Mouse (Mus musculus) liver, embryonic 12.5 days (tissue): ENCODE results near the gene Mta1. TPM values are rescaled to one million over a fixed set of nuclear protein-coding genes. Genes with fewer than 3 reads are reported as not detected.

Experiments
- ATAC-seq: fragments of 200-750 bp; cut with Nextera tagmentation; 2 replicates; pipeline ENCODE4 v1.8.0; 2017; ENCODE audit warnings: moderate number of reproducible peaks, mild to moderate bottlenecking, moderate library complexity
- H3K27ac ChIP-seq: fragments of 300-500 bp; sonication (generic); 2 replicates; pipeline ENCODE4 v1.5.1; 2016; ENCODE audit warnings: mild to moderate bottlenecking
- H3K27me3 ChIP-seq: fragments of 300-500 bp; sonication (generic); replicated peaks from 2 replicates; pipeline ENCODE4 v1.6.1; 2016; ENCODE audit warnings: mild to moderate bottlenecking, moderate library complexity
- H3K36me3 ChIP-seq: fragments of 300-500 bp; sonication (generic); 2 replicates; pipeline ENCODE4 v1.6.1; 2016; ENCODE audit warnings: mild to moderate bottlenecking, moderate library complexity
- H3K4me1 ChIP-seq: fragments of 300-500 bp; sonication (generic); 2 replicates; pipeline ENCODE4 v1.6.1; 2016
- H3K4me2 ChIP-seq: fragments of 300-500 bp; sonication (generic); 2 replicates; pipeline ENCODE4 v1.6.1; 2016; ENCODE audit warnings: mild to moderate bottlenecking, moderate library complexity
- H3K4me3 ChIP-seq: fragments of 300-500 bp; sonication (generic); 2 replicates; pipeline ENCODE4 v1.5.1; 2016; ENCODE audit warnings: mild to moderate bottlenecking, moderate library complexity
- H3K9ac ChIP-seq: fragments of 300-500 bp; sonication (generic); 2 replicates; pipeline ENCODE4 v1.6.1; 2016; ENCODE audit warnings: mild to moderate bottlenecking, moderate library complexity
- H3K9me3 ChIP-seq: fragments of 300-500 bp; sonication (generic); replicated peaks from 2 replicates; pipeline ENCODE4 v1.6.1; 2016; ENCODE audit warnings: mild to moderate bottlenecking, moderate library complexity
- WGBS: fragments of 180-500 bp; shearing (Covaris S2); methylation state at CpG from one replicate; pipeline ENCODE4 v1.1.7; 2016; ENCODE audit not compliant: insufficient replicate concordance; 5-methylcytosine and 5-hydroxymethylcytosine counted together
- polyA plus RNA-seq: library from polyadenylated mRNA; unstranded; fragments of >200 nt; fragmentation: Nextera tagmentation; extraction: Ambion mirVana; gene quantifications from 2 replicates; pipeline ENCODE4 v1.2.1, GENCODE M21; 2016

Mta1 gene
- polyA plus RNA-seq, 1 experiment from 2014 or later: 7.7 TPM

GRCm38 (mm10) chr12:113137260-113138213 lies 39.5 kb downstream of the Mta1 start:
- no peak overlapping the region for H3K4me2 ChIP-seq
- H3K27ac ChIP-seq: no peak overlapping the region
- H3K36me3 ChIP-seq: peaks cover 64% of the 10 kb centered on the region
- WGBS: 72% methylated on average over 18 of the region's 18 CpGs
- H3K9me3 ChIP-seq: no peaks in the 10 kb centered on the region
- ATAC-seq: no peak
- H3K27me3 ChIP-seq: peaks cover 27% of the 10 kb centered on the region
- no peak overlapping the region for H3K4me3 ChIP-seq
- H3K9ac ChIP-seq: no peak overlapping the region
- H3K4me1 ChIP-seq: peaks cover 40% of the 10 kb centered on the region

DNA sequence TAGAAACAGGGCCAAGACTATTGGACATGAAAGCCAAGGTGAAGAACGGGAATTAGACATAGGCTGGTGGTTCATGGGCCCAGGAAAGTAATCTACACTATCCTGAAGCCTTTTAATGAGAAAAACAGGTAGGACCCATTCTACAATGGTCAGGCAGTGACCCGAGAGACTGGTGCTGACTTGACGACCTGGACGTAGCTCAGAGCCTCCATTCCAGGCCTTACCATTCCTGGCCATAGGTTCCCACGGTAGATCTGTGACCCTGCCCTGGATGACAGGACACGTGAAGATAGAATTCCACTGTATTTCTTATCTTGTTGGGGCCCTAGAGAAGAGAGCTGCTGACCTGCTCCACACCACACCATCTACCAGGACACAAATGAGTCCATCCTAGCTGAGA lies 40.2 kb downstream of the Mta1 start:
- peaks cover 45% of the 10 kb centered on the region for H3K4me1 ChIP-seq
- H3K27ac ChIP-seq: no peak overlapping the region
- H3K27me3 ChIP-seq: peaks cover 35% of the 10 kb centered on the region
- peaks cover 56% of the 10 kb centered on the region for H3K36me3 ChIP-seq
- no peaks in the 10 kb centered on the region for H3K9me3 ChIP-seq
- H3K9ac ChIP-seq: no peak overlapping the region
- no peak for ATAC-seq
- no peak overlapping the region for H3K4me2 ChIP-seq
- H3K4me3 ChIP-seq: no peak overlapping the region
- whole genome bisulfite sequencing: 65% methylated on average over 6 of the region's 6 CpGs

- no peak for ATAC-seq
- Histone ChIP-seq H3K9me3 (no peaks in the 10 kb centered on the region), H3K4me2 (peak overlapping the region; percentile 92), H3K36me3 (peaks cover 47% of the 10 kb centered on the region), H3K9ac (peak overlapping the region; percentile 69), H3K4me3 (peak overlapping the region; percentile 60), H3K27ac (peak overlapping the region; percentile 15; the same call in 1 of the 2 replicates), H3K4me1 (peaks cover 53% of the 10 kb centered on the region), H3K27me3 (peaks cover 44% of the 10 kb centered on the region)
- 56% methylated on average over 11 of the region's 11 CpGs for WGBS
Measured at GRCm38 (mm10) chr12:113138901-113139864, 41.1 kb downstream of the Mta1 start.

GRCm38 (mm10) chr12:113139908-113140615 lies 42.0 kb downstream of the Mta1 start, which contains the start of gene Crip2:
Gene Crip2, plus strand, starts transcription at chr12:113140236.
- WGBS: 2% methylated on average over 68 of the region's 68 CpGs
- Histone ChIP-seq H3K9ac (peak within 1 kb of the TSS; percentile 69), H3K4me2 (peak within 1 kb of the TSS; percentile 92), H3K27ac (peak within 1 kb of the TSS; percentile 64), H3K9me3 (no peaks in the 10 kb centered on the region), H3K36me3 (peaks cover 39% of the 10 kb centered on the region), H3K4me1 (peaks cover 55% of the 10 kb centered on the region), H3K4me3 (peak within 1 kb of the TSS; percentile 60), H3K27me3 (peaks cover 45% of the 10 kb centered on the region)
- peak; percentile 87 for ATAC-seq

DNA sequence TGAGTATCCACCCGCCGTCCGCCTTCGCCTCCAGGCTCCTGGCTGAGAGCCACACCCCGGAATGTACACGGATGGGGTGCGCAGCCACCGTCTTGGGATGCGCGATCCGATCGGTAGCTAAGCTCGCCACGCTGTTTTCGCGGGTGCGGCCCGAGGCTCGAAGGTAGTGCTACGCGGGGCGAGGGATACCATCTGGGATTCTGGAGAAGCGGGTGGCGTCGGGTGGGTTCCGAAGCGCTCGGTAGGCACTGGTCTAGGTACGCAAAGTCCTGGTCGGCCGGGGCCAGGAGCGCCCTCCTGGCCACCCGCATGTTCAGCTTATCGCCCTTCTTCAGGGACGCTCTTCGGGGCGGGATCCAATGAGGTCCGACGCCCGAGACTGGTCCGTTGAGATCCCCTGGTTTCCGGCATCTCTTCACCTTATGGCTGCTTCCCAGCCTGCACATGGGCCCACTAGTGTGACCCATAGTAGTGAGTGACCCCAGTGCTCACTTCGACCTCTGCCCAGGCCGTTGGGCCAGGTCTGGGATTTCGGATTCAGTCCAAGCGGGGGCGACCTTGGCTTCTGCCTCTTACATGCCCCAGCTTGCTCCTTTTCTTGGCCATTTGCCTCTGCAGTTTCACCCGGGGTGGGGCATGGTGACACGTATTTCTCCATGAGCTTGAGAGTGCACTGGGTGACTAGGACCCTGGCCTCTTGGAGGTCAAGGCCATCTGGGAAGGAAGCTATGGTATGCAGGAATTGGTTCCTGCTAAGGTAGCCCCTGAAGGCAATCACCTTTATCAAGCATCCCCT lies 42.7 kb downstream of the Mta1 start:
- H3K27me3 ChIP-seq: peaks cover 45% of the 10 kb centered on the region
- peak overlapping the region; percentile 69 for H3K9ac ChIP-seq
- peak overlapping the region; percentile 60 for H3K4me3 ChIP-seq
- peak overlapping the region; percentile 64 for H3K27ac ChIP-seq
- 2% methylated on average over 49 of the region's 49 CpGs for WGBS
- peaks cover 57% of the 10 kb centered on the region for H3K4me1 ChIP-seq
- no peaks in the 10 kb centered on the region for H3K9me3 ChIP-seq
- ATAC-seq: peak; percentile 65
- H3K4me2 ChIP-seq: peak overlapping the region; percentile 92
- H3K36me3 ChIP-seq: peaks cover 31% of the 10 kb centered on the region

GRCm38 (mm10) chr12:113141531-113141973 lies 43.5 kb downstream of the Mta1 start:
- peaks cover 50% of the 10 kb centered on the region for H3K27me3 ChIP-seq
- peak overlapping the region; percentile 60 for H3K4me3 ChIP-seq
- H3K27ac ChIP-seq: peak overlapping the region; percentile 64
- no peaks in the 10 kb centered on the region for H3K9me3 ChIP-seq
- WGBS: 30% methylated on average over 8 of the region's 8 CpGs
- H3K4me2 ChIP-seq: peak overlapping the region; percentile 92
- peak overlapping the region; percentile 69 for H3K9ac ChIP-seq
- H3K4me1 ChIP-seq: peaks cover 65% of the 10 kb centered on the region
- peaks cover 24% of the 10 kb centered on the region for H3K36me3 ChIP-seq
- ATAC-seq: no peak

GRCm38 (mm10) chr12:113142021-113142975 lies 44.2 kb downstream of the Mta1 start:
- H3K4me2 ChIP-seq: peak overlapping the region; percentile 92
- H3K9ac ChIP-seq: peak overlapping the region; percentile 18; the same call in 1 of the 2 replicates
- peaks cover 16% of the 10 kb centered on the region for H3K36me3 ChIP-seq
- no peaks in the 10 kb centered on the region for H3K9me3 ChIP-seq
- peak overlapping the region; percentile 64 for H3K27ac ChIP-seq
- peaks cover 57% of the 10 kb centered on the region for H3K27me3 ChIP-seq
- 20% methylated on average over 15 of the region's 15 CpGs for WGBS
- no peak for ATAC-seq
- H3K4me1 ChIP-seq: peaks cover 71% of the 10 kb centered on the region
- H3K4me3 ChIP-seq: peak overlapping the region; percentile 60

DNA sequence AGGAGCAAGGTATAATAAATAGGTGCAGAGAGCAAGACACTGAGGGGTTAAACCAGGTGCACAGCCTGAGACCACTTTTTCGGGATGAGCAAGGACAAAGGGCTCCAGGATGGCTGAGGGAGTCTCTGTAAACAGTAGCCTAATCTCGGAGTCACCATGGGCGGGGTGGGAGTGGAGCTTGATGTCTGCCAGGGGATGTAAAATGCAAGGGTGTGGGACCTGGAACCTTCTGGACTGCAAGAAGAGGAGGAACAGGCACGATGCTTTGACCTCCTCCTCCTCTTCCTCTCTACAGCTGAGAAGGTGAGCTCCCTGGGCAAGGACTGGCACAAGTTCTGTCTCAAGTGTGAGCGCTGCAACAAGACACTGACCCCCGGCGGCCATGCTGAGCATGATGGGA lies 45.1 kb downstream of the Mta1 start:
- no peak for ATAC-seq

DNA sequence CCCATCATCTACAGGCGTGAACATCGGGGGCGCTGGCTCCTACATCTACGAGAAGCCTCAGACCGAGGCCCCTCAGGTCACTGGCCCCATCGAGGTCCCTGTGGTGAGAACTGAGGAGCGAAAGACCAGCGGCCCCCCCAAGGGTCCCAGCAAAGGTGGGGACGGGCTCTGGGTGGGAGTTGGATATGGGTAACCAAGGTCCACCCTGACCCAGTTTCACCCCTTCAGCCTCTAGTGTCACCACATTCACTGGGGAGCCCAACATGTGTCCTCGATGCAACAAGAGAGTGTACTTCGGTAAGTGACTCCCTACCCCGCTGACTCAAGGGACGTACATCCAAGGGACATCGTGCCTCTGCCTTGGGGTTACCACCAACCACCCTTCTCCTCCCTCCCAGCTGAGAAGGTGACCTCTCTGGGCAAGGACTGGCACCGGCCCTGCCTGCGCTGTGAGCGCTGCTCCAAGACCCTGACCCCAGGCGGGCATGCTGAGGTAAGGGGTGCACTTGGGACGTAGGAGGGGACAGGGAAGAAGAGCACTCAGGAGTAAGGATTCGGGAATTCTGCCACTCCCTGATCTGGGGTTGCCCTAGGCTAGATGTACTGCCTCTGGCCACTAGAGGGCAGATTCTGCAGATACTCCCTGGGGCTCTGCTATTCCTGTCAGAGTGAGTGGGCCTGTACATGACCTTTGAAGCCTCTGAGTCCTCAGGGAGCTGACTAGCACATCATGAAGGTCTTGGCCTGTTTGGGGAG lies 46.1 kb downstream of the Mta1 start:
- H3K4me2 ChIP-seq: no peak overlapping the region
- H3K27ac ChIP-seq: no peak overlapping the region
- H3K9me3 ChIP-seq: no peaks in the 10 kb centered on the region
- no peak for ATAC-seq
- H3K4me3 ChIP-seq: no peak overlapping the region
- 69% methylated on average over 20 of the region's 20 CpGs for WGBS
- peaks cover 75% of the 10 kb centered on the region for H3K27me3 ChIP-seq
- no peak overlapping the region for H3K9ac ChIP-seq
- H3K36me3 ChIP-seq: no peaks in the 10 kb centered on the region; the same call in 1 of the 2 replicates
- peaks cover 86% of the 10 kb centered on the region for H3K4me1 ChIP-seq

More for the DNA sequence above, 45.1 kb downstream of the Mta1 start:
- peak overlapping the region; percentile 4; the same call in 1 of the 2 replicates for H3K4me3 ChIP-seq
- H3K9ac ChIP-seq: no peak overlapping the region
- peak overlapping the region; percentile 40 for H3K4me2 ChIP-seq
- H3K27ac ChIP-seq: peak overlapping the region; percentile 23; the same call in 1 of the 2 replicates
- H3K27me3 ChIP-seq: peaks cover 65% of the 10 kb centered on the region
- no peaks in the 10 kb centered on the region for H3K9me3 ChIP-seq
- WGBS: 48% methylated on average over 7 of the region's 7 CpGs
- peaks cover 8% of the 10 kb centered on the region for H3K36me3 ChIP-seq
- H3K4me1 ChIP-seq: peaks cover 80% of the 10 kb centered on the region
